Mouse (Mus musculus): ENCODE results near the gene Megf6. TPM values are rescaled to one million over a fixed set of nuclear protein-coding genes. Genes with fewer than 3 reads are reported as not detected.

The Megf6 gene
- total RNA-seq, 2 experiments from 2014 or later: 9.4 to 11.6 TPM

- DNase-seq (ENCODE audit: low spot score in 2 of 2): no peak
These were observed 77.7 kb downstream of the Megf6 start for GRCm38 (mm10) chr4:154248092-154248805.

- no peak for DNase-seq (ENCODE audit: low spot score in 2 of 2)
These were observed 78.8 kb downstream of the Megf6 start for GRCm38 (mm10) chr4:154249316-154249715.

- DNase-seq (ENCODE audit: low spot score in 2 of 2): peak; percentile 55 to 59
These were observed 82.2 kb downstream of the Megf6 start for GRCm38 (mm10) chr4:154252537-154253255.

GRCm38 (mm10) chr4:154260755-154261154, 90.2 kb downstream of the Megf6 start:
- no peak for DNase-seq (ENCODE audit: low spot score in 2 of 2)

GRCm38 (mm10) chr4:154262071-154262470, 91.5 kb downstream of the Megf6 start:
- DNase-seq (ENCODE audit: low spot score in 2 of 2): no peak

GRCm38 (mm10) chr4:154267511-154267910, 97.0 kb downstream of the Megf6 start:
- DNase-seq (ENCODE audit: low spot score in 2 of 2): no peak

GRCm38 (mm10) chr4:154269520-154269919, 99.0 kb downstream of the Megf6 start:
- DNase-seq (ENCODE audit: low spot score in 2 of 2): no peak

GRCm38 (mm10) chr4:154273000-154273399, 102.5 kb downstream of the Megf6 start:
- DNase-seq (ENCODE audit: low spot score in 2 of 2): peak; percentile 56 to 73

GRCm38 (mm10) chr4:154279481-154279880, 109.0 kb downstream of the Megf6 start:
- DNase-seq (ENCODE audit: low spot score in 2 of 2): no peak

GRCm38 (mm10) chr4:154283671-154284070, 113.1 kb downstream of the Megf6 start:
- DNase-seq (ENCODE audit: low spot score in 2 of 2): no peak

GRCm38 (mm10) chr4:154293735-154294201, 123.2 kb downstream of the Megf6 start:
- no peak for DNase-seq (ENCODE audit: low spot score in 2 of 2)

- no peak for DNase-seq (ENCODE audit: low spot score in 2 of 2)
These were observed 123.8 kb downstream of the Megf6 start for GRCm38 (mm10) chr4:154294262-154294731.

- DNase-seq (ENCODE audit: low spot score in 2 of 2): no peak
These were observed 127.2 kb downstream of the Megf6 start for GRCm38 (mm10) chr4:154297761-154298160.

GRCm38 (mm10) chr4:154299541-154300271, 129.2 kb downstream of the Megf6 start:
- DNase-seq (ENCODE audit: low spot score in 2 of 2): no peak

GRCm38 (mm10) chr4:154301466-154301881, 130.9 kb downstream of the Megf6 start, which contains the start of gene Arhgef16:
Gene Arhgef16 (minus strand): TSS chr4:154301676.
- peak; percentile 54 to 69 for DNase-seq (ENCODE audit: low spot score in 2 of 2)

- DNase-seq (ENCODE audit: low spot score in 2 of 2): no peak
These were observed 138.6 kb downstream of the Megf6 start for GRCm38 (mm10) chr4:154309131-154309530.

- DNase-seq (ENCODE audit: low spot score in 2 of 2): no peak
These were observed 140.2 kb downstream of the Megf6 start for GRCm38 (mm10) chr4:154310576-154311262.

- DNase-seq (ENCODE audit: low spot score in 2 of 2): no peak
These were observed 141.7 kb downstream of the Megf6 start for GRCm38 (mm10) chr4:154312143-154312812.

- DNase-seq (ENCODE audit: low spot score in 2 of 2): peak; percentile 46 to 80
These were observed 142.5 kb downstream of the Megf6 start for GRCm38 (mm10) chr4:154312935-154313621.

- DNase-seq (ENCODE audit: low spot score in 2 of 2): peak in 1 of 2 experiments; percentile 39
These were observed 143.1 kb downstream of the Megf6 start for GRCm38 (mm10) chr4:154313622-154313967.

Data from layer of hippocampus, postnatal 14 days (tissue).